Mouse (Mus musculus) adrenal gland, postnatal 25 days (tissue): ENCODE measurements around the gene Bcl2l13. TPM values are rescaled to one million over a fixed set of nuclear protein-coding genes. Genes with fewer than 3 reads are reported as not detected.
"Not testable (repeated sequence)": the region's sequence is repeated elsewhere in the genome, so short reads cannot be mapped to it uniquely, and the experiment has no call there.

ENCODE experiments used
- DNase-seq: peaks from one replicate; pipeline ENCODE4 v3.0.0; 2021; ENCODE audit warnings: mixed read lengths
- total RNA-seq: library from RNA; stranded (reverse); gene quantifications from 2 replicates; pipeline ENCODE4 v1.2.3, GENCODE M21; 2021

The Bcl2l13 gene
- total RNA-seq, 1 experiment from 2014 or later, result 66.0 TPM

- no peak for DNase-seq
These were observed 66.0 kb downstream of the Bcl2l13 start for GRCm38 (mm10) chr6:120901776-120902645.

- no peak for DNase-seq
These were observed 67.5 kb downstream of the Bcl2l13 start for GRCm38 (mm10) chr6:120903450-120903912.

- no peak for DNase-seq
These were observed 67.9 kb downstream of the Bcl2l13 start for GRCm38 (mm10) chr6:120903961-120904360.

GRCm38 (mm10) chr6:120905111-120905510 lies 69.1 kb downstream of the Bcl2l13 start:
- DNase-seq, result no peak

GRCm38 (mm10) chr6:120906521-120906920 lies 70.5 kb downstream of the Bcl2l13 start:
- no peak for DNase-seq

GRCm38 (mm10) chr6:120907876-120908597 lies 72.0 kb downstream of the Bcl2l13 start:
- DNase-seq, result not testable (repeated sequence)

GRCm38 (mm10) chr6:120909501-120909900 lies 73.5 kb downstream of the Bcl2l13 start:
- no peak for DNase-seq

GRCm38 (mm10) chr6:120911213-120912007 lies 75.4 kb downstream of the Bcl2l13 start:
- DNase-seq, result no peak

GRCm38 (mm10) chr6:120912931-120913330 lies 76.9 kb downstream of the Bcl2l13 start:
- DNase-seq, result no peak

- DNase-seq, result no peak
These were observed 77.8 kb downstream of the Bcl2l13 start for GRCm38 (mm10) chr6:120913783-120914182.

GRCm38 (mm10) chr6:120914533-120914910 lies 78.5 kb downstream of the Bcl2l13 start:
- DNase-seq, result no peak

- no peak for DNase-seq
These were observed 79.1 kb downstream of the Bcl2l13 start for GRCm38 (mm10) chr6:120914911-120915648.

GRCm38 (mm10) chr6:120915649-120915975 lies 79.6 kb downstream of the Bcl2l13 start:
- no peak for DNase-seq

GRCm38 (mm10) chr6:120916074-120916971 lies 80.3 kb downstream of the Bcl2l13 start, which contains the start of gene Bid:
Gene Bid (minus strand): TSS chr6:120916853.
- DNase-seq, result peak; percentile 91

- DNase-seq, result not testable (repeated sequence)
These were observed 81.2 kb downstream of the Bcl2l13 start for GRCm38 (mm10) chr6:120916972-120917881.

- DNase-seq, result no peak
These were observed 82.0 kb downstream of the Bcl2l13 start for GRCm38 (mm10) chr6:120917975-120918374.

GRCm38 (mm10) chr6:120924791-120925321 lies 88.8 kb downstream of the Bcl2l13 start:
- not testable (repeated sequence) for DNase-seq

- DNase-seq, result no peak
These were observed 90.9 kb downstream of the Bcl2l13 start for GRCm38 (mm10) chr6:120926880-120927279.

- DNase-seq, result peak; percentile 80
These were observed 91.8 kb downstream of the Bcl2l13 start for GRCm38 (mm10) chr6:120927765-120928164.
